Mouse (Mus musculus) lung, adult 2 months (tissue): ENCODE results near the gene Myo1b.

ENCODE experiments used
- CTCF ChIP-seq: fragments of 200-500 bp; IDR thresholded peaks from 2 replicates; pipeline ENCODE4 v1.5.1; 2011; ENCODE audit warnings: mild to moderate bottlenecking, low read length, control low read depth; ENCODE audit not compliant: insufficient read depth
- POLR2A ChIP-seq: fragments of 200-500 bp; IDR thresholded peaks from 2 replicates; pipeline ENCODE4 v1.6.1; 2011; ENCODE audit warnings: low read depth, mild to moderate bottlenecking, control low read depth, low read length, borderline replicate concordance; ENCODE audit errors: extremely low read depth

DNA sequence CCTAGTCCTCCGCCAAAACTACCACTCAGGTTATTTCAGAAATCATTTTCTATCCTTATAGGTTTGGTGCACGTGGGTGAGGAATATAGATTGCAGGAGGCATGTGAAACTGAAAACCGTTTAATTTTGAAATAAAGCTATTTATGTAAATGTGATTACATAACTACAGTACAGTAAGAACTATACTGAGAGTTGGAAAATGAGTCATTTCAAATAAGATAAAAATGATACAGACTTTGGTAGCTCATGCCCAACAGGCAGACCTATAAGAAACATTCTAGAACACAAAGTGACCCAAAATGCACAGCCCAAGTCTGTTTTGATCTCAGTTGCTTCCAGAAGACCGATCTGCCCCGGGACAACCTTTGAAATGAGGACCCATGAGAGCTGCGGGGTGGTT lies 95.4 kb downstream of the Myo1b start:
- no peak for TF ChIP-seq CTCF
- TF ChIP-seq POLR2A, result no peak
